Mouse (Mus musculus) cerebellum, adult 11 months (tissue): ENCODE measurements at regions not wholly inside any gene's neighbourhood (a gene's known extent, or its start where the extent isn't known, plus 50 kb on each side); places are given as distances from the start of the nearest gene placed in this dataset.

Experiments
- DNase-seq: peaks from one replicate; pipeline ENCODE4 v3.0.0; 2022

DNA sequence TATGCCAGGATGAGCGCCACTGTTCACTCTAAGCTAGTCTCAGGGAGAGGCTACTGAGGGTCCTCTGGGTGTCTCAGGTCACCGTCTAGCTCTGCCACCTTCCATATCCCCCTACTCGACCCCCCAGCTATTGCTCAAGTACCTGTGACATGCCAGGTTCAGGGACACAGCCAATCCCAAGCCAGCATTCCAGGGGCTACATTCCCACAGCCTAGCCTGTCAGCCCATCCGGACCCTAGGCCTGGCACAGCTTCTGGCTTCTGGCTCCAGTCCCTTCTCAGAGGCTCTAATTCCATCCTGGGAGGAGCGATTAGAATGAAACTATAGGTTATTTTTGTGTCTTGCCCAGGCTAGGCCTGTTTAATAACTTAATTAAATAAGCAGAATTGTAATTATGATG is 105.2 kb downstream of the 1810010D01Rik start:
- no peak for DNase-seq

DNA sequence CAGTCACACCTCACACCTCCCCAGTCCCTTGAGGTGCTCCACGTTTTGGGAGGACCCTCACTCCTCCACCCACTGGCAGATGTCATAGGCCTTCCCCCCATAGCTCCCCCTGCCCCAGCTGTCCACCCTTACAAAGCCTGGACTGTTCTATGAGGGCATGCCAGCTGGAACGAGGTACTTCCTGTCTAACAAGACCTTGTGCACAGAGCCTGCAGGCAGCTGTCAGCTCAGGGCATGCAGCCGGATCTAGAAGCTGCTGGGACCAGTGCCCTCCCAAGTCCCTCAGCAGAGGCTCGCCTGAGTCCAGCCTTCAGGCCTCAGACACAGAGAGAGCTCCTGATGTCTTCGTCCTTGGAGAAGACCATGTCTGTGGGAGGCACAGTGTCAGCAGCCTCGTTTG is 105.7 kb downstream of the 1810010D01Rik start:
- no peak for DNase-seq

DNA sequence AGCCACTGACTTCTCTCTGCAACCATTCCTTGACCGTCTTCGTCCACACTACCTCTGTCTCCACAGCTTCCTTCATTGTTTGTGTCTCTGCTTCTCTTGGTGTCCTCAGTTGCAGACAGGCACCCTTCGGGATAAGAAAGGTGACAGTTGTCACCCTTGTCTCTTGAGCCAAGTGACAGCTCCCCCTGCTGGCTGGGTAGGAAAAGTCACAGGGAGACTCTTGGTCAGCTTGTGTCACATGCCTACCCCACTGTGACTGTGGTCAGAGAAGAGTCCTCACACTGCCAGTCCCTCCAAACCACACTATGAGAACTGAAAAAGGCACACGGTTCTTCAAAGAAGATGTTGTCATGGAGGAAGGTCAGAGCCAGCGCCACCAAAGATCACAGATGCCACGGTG is 109.6 kb downstream of the 1810010D01Rik start:
- DNase-seq, result no peak

DNA sequence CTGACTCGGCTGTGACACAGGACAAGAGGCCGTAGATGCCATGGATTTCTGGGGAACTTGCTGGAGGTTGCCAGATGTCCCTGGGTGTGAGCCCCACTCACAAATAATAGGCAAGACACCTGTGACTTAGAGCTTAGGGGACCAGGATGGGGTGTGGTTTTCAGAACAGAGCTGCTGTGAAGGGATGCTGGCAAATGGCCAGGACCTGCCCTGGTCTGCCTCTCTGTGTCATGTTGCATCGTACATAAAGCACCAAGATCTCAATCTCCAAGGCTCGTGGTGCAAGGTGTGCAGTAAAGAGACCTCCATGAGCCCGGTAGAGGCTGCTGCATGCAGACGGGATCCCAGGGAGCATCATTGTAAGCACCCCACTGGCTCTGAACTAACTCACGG is 113.8 kb downstream of the 1810010D01Rik start:
- DNase-seq, result no peak

DNA sequence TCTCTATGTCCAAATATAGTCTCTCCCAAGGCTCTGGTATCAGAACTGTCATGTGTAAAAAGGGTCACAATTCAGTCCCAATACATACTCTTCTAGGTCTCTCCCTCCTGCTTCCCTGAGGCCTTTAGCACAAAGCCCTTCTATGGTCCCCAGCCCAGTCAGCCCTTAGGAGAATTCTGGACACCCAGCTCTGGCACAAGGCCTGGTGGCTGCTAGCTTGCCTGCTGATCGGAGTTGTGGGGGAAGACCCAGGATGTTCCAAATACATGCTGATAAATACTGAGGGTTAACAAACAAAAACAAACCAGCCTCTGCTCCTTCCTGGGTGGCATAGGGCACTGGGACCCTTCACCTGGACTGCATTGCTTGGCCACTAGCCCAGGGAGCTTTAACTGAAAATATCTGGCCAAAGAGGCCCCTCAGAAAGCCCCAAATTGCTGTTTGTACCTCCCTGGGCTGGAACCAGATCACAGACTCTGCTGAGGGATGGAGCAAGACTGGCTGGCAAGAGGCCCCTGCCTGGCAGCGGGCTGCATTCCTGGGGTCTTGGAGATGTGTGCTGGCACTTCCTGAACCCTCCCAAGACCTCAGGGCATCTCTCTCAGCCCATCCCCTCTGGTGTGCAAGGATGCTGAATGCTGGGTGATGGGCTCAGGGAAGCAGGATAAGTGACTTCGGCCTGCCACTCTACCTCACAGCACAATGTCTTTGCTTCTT is 114.3 kb downstream of the 1810010D01Rik start:
- DNase-seq, result no peak

DNA sequence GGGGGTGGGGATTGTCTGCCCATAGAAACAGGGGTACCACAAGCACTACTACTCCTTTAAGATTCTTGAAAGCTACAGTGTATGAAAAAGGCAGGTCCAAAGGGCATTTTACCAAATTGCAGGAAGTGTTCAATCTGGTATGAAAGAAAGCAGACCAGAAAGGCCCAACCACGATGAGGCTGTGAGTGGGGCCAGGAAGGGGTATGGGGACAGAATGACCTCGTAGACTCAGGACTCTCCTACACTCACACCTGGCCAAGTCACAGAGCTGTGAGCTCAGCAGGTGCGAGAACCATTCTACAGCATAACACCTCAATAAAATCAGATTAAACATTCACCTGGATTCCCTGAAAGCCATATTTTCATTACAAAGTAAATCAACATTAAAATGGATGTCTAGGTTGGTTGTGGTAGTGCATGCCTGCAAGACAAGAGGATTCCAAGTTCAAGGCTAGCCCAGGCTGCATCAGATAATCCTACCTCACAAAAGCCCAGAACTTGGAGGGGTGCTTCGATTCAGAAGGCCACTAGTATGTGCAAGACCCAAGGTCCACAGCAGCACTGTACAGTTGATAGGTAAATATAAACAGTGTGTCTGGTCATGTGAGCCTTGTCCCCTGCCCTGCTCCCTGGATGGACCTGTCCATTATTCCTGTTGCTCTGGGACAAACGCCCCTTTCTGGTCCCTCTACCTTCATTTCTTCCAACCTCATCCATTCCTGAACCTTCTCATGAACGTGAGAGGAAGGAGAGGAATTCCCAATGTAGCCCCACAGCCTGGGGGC is 115.3 kb downstream of the 1810010D01Rik start:
- no peak for DNase-seq

DNA sequence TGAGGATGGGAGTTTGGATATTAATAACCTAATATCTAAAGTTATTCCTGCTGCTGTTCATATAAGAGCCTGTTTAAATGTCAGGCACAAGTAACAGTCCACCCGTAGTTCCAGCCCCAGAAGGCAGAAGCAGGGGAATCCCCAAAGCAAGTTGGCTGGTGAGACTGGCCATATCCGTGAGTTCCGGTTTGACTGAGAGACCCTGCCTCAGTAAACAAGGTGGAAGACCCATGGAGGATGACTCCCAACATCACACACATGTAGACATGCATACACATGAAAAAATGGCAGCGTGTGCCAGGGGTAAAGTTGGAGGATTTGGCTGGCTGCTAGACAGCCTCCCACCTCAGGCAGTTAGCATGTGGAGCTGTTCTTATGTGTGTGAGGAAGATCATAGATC is 117.1 kb downstream of the 1810010D01Rik start:
- no peak for DNase-seq

DNA sequence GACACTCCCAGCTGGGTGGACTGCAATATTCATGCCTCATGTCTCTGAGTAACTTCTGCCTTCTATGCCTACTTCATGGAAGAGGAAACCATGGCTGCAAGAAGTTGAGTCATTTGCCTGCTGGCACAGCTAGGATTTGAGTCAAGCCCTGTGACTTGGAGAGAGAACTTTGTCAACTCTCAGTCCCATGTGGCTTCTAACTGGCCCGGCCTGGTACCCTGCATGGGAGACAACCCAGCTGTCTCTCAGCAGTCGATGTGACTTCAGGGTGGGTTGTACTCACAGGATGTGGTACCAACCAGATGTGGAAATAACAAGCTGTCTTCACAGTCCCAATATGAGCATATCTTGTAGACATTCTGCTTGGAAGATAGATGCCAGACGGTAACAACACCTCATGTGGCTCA is 118.6 kb downstream of the 1810010D01Rik start:
- no peak for DNase-seq

DNA sequence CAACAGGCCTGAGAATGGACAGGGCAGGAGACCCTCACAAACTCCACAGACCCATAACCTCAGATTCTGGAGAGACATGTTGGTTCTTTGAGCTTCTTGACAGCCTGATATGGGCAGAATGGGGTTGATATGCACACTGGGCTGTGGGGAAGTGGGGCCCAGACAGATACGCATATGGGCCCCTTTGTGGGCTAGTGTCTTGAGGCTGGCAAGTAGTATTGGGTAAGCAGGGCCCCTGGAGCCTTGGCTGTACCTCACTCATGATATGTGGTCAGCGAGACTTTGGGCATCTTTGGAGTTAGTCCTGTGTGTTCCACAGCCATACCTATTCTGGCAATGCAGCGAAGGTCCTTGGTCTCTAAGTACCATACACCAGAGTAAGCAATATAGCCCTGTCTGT is 119.3 kb downstream of the 1810010D01Rik start:
- no peak for DNase-seq

DNA sequence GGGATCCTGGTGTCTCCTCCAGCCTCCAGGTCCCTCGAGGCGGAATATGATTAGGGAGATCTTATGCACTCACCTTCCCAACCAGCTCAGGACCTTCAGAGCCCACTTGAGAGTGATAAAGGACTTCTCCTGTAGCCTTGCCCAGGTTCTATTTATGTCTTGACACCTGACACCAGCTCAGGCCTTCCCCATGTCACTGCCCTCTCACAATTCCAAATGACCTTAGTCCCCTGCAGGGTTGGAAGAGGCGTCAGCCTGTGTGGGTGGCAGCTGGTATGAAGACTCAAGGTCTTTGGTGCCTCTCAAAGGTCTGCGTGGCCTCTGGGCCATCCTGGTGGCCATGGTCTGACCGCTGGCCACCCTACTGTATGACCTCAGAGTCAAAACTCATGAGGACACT is 120.1 kb downstream of the 1810010D01Rik start:
- DNase-seq, result no peak

DNA sequence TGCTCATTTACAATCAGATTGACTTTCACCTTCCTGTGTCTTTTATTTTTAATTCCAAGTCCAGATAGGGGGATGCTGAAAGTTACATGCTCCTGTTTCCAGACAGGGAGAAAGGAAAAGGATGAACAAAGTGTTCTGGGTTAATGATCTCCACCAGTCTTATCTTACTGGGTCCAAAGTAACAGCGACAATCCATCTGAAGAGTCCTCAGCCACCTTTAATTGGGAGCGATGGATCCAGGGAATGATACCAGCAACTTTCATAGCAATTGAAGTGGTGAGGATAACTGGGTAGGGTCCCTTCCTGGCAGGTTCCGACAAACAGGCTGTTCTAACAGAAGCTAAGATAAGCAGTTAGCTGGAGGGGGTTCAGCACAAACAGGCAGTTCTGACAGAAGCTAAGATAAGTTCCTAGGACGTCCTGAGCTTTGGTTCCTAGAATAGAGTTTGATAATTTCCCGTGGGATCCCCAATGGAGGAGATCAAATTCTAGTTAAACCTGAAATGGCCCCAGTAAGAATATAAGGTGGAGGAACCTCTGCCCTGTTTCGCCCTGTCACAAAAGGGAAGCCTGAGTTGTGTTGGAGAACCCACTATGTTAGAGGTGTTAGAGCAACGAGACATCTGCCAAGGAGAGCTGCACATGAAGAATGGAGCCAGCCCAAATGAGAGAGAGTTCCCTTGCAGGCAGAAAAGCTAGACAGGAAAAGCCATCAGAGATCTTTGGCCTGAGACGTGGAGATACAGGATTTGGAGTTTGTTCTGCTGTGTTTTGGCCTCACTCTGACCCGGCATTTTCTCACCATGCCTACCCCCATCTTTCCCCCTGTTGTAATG is 124.8 kb downstream of the 1810010D01Rik start:
- DNase-seq, result no peak

DNA sequence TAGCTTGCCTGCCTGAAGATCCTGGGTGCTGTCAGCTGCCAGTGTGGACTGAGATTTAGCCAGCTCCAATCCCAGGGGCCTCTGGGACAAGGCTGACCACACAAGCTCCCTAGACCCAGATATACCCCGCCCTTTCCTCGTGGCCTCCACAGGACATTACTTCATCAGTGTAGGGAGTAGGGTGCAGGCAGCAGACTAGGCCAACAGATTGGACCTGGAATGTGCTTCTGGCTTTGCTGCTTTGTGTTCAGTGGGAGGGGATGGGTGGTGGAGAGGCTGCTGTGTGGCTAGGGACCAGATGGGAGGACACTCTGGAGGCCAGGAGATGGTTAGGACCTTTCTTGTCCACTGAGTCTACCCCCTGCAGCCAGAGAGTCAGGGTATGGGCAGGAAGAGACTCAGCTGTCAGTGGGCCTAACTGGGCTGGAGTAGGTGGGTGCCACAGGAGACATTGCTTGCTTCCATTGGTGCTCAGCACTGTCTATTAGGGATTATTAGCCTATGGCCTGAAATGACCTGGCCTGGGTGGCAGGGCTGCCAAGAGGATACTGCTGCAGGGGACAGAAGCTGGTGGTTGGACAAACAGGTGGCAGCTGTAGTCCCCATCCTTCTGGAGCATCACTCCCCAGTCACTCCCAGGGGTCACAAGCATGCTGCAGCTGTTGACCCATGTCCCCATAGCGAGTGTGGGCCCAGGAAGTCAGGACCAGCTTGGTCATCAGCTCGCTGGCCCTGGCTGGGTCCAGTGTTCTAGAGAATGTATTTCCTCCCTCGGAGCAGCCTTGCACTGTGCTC is 132.5 kb upstream of the Ccnd1 start:
- DNase-seq, result no peak

DNA sequence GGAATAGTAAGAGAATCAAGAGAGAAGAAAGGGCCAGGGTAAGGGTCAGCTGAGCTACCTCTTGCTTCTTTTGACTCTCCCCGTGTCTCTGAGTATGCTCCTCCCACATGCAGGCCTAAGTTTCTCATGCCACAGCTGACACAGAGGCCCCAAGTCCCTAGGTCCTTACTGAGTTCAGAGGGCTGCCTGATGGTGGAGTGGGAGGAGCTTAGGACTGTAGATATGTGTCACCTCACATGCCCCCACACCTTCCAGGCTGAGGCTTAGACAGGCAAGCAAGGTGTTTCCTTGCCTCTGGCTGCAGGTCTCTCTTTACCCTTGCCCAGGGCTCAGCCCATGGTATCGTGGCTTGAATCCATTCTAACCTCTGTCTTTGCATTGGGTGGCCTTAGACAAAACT is 131.8 kb upstream of the Ccnd1 start:
- DNase-seq, result no peak

DNA sequence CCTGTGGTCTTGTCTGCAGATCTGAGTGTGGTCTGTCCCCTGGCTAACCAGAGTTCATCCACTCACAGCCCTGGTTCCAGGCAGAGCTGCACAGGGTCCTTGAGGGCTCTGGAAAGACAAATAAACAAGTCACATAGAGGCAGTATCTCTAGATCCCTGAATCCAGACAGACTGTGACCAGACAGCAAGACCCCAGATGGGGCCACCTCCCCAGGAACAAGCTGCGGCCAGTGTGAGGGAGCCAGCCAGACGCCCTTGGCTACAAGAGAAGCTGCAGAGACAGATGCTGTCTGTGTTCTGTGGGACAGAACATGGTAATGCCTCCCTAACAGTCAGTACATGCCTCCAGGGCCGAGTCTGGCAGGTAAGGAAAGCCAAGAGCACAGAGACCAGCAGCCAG is 127.6 kb upstream of the Ccnd1 start:
- DNase-seq, result no peak

DNA sequence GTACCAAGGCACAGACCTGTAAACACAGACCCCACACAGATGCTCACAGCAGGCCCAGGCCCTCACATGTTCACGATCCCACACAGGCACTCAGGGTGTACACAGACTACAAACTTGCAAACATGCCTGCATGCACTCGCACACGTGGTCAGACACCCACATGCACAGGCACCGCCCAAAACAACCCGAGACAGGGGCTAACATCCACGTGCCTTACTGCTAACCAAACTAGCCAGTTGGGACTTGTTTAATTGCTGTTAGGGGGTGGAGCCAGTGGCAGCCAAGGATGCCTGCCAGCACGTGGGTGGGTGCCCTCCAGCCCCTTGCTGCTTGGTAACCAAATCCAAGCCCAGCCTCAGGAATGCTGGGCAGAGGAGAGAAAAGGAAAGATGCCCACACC is 116.6 kb upstream of the Ccnd1 start:
- no peak for DNase-seq

DNA sequence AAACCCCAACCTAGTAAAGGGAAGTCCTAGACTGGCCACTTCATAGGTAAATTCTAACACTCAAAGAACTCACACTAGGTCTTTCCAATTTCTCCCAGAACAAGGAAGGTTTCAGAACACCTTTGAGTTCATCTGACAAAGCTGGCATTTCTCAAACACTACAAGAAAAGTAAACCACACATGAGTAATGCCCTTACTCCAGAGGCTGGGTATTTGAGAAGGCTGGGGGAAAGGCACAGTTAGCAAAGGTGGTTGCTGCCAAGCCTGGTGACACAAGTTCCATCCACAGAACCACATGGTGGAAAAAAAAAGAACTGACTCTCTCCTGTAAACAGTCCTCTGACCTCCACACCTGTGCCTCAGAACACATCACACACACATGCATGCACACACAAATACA is 111.9 kb upstream of the Ccnd1 start:
- DNase-seq, result no peak

DNA sequence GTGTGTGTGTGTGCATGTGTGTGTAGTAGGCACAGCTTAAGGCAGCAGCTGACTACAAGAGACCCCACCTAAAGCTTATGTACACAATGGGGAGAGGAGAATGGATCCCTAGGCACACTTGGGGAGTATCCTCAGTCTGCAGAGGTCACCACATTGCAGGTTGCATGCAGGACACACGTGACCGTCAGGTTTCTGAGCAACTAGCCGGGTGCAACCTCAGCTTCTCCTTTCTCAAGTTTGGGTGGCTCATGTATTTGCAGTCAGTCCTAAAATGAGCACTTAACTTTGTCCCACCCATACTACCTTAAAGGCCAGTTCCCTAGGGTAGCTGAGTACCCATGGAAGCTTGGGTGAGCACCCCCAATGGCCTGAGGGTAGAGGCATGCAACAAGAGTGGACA is 111.0 kb upstream of the Ccnd1 start:
- DNase-seq, result no peak

DNA sequence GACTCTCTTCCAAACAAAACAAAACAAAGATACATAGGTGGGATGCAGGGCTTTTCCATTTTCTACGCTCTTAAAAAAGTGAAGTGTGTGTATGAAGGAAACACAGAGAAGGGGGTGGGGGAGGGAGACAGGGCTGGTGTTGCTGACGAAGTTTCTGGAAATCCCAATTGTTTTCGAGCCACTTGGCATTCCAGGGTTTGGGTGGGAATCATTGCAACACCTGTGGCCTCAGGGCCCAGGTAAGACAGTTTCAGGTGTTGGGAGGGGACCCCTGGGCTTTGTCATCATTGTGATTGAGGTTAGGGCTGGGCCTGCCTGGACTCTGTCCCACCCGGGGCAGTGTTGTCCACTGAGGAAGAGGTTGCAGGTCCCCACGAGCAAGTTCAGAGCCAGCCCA is 108.8 kb upstream of the Ccnd1 start:
- no peak for DNase-seq

DNA sequence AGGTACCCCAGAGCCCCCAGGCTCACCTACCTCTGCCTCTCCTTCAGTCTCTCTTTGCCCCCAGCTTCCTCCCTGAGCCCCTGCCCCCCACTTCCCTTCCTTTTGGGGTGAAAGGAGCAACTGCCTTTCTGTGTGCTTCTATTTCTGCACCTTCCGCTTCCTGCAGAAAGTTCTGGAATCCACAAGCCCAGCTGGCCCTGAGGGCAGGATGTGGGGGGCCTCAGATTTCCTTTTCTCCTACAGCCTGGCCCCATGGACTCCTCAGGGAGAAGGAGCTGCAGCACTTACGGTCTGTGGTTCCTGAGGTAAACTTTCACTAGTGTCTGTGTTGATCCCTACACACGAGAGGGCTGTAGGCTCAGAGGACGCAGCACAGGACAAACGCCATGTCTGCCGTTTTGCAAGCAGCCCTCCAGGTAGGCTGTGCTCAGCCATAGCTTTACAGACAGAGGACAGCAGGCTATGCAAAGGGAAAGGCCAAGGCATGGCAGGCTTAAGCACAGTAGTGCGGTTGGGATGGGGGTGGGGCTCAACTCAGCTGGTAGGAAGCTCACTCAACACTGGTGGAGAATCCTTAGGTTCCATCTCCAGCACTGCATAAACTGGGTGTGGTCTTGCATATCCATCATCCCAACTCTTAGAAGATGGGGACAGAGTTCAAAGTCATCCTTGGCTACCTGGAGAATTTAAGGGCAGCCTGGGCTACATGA is 108.2 kb upstream of the Ccnd1 start:
- DNase-seq, result no peak

DNA sequence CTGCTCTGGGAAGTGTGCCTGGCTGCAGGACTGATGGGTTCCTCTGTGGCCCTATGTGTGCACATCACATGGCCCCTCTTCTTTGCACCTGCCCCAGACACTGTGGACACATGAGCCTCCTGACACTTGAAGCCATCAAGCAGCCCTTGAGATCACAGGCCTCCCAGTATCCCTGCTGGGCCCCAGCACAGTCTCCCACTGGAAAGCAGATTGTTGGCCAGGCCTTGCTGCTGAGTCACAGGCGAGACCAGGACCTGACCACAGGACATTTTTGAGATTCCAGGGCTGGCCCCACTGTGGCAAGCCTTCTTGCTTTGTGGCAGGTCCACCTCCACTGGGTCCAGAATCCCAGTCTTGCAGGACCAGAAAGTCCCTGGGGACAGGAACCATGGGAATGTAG is 105.5 kb upstream of the Ccnd1 start:
- DNase-seq, result no peak

DNA sequence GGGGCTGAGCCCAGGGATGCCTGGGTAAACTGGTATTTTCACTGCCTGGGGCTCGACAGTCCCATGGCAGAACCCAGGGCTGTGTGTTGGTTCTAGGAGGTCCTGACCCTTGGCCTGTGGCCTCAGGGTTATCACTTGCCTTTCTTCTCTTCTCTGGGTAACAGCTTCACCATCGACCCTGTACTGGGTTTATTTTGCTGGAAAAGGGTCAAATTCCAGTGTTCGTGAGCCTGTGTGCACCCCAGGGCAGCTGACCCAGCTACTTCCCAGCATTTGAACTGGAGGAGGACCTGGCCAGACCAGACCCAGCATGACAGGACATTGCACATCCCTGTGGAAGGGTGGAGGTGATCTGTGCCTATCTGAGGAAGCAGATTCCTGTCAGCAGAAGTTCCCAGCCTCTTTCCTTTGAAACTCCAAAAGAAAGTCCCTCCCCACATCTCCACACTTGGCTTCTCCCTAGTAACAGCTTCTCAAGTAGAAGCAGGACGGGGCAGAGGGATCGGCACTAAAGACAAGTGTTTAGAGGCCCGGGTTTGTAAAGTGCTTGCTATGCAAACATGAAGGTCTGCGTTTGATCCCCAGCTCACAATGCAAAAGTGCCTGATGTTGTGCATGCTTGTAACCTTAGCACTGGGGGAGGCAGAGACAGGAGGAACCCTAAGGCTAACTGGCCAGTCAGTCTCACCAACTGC is 103.9 kb upstream of the Ccnd1 start:
- no peak for DNase-seq

DNA sequence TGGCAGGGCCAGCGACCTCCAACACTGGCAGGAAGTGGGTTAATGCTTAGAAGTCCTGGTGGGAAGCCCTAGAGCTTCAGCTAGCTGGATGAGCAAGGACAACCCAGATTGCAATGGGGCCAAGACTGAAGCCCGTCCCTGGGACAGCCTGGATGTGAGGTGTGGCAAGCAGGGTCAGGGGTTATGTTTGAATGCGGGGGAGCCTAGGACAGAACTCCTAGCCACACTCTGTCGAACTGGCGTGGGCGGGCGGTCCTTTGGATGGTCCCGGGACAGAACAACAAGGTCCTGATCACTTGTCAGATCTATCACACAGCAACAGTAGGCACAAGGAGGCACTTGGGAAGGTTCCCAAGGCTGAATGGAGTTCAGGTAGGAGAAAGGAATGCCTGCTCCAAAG is 101.1 kb upstream of the Ccnd1 start:
- DNase-seq, result no peak
